Mouse (Mus musculus) cerebellum, postnatal 4 days (tissue): Measurements from ENCODE around the gene Ift88.

ENCODE experiments used
- DNase-seq, 2 experiments: peaks; one replicate each; pipeline ENCODE4 v3.0.0; 2022; ENCODE audit warnings: low spot score in 2 of 2, mixed read lengths in 1 of 2

The Ift88 gene

DNA sequence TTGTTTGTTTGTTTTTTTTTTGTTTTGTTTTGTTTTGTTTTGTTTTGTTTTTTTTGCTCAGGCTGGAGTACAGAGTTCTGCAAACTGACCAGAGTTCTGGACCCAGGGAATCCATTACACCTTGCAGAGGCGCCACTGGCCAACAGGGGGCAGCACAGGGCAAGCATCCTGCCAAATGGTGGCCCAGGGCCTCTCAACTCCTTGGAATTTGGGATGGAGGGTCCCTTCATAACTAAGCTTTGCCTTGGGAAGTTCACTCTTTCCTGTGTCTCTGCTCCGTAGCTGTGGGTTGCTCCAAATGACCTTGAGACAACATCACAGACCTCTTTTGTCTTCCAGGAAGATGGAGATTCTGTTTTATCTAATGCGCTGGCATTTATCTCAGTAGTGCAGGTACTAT, 109.4 kb downstream of the Ift88 start:
- peak; percentile 55 to 66 for DNase-seq

DNA sequence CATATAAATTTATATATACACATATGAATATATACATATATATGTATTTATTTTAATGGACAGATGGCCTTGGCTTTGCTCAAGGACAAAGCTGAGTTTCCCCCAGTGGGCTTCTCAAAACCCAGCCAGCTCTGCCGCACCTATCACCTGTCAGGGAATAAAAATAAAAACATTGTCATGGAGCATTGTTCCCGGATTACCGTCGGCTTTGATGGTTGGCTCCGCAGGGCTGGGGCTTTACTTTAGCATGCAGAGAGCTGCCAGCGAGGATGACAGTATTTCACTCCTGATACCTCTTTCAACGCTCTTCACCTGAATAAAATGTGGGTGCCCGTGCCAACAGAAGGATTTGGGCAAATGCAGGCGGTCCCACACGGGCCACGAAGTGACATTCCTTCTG, 110.0 kb downstream of the Ift88 start:
- no peak for DNase-seq

DNA sequence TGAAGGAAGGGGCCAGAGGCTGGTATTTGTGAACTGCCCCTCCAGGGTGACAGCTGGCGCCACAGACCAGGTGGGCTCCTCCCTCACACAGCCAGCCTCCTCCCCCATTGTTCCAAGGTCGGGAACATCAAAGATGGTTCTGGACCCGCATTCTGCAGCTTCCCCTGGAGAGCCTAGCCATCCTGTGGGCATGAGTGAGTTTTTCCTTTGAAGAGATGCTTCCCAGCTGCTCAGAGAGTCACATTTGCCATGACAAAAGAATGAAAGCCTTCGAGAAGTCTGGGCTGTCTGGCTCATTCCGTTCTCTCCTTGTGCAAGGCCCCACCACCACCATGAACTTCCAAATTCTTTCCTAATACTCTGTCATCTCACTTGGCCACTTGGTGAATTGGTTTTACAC, 110.5 kb downstream of the Ift88 start:
- DNase-seq = no peak

DNA sequence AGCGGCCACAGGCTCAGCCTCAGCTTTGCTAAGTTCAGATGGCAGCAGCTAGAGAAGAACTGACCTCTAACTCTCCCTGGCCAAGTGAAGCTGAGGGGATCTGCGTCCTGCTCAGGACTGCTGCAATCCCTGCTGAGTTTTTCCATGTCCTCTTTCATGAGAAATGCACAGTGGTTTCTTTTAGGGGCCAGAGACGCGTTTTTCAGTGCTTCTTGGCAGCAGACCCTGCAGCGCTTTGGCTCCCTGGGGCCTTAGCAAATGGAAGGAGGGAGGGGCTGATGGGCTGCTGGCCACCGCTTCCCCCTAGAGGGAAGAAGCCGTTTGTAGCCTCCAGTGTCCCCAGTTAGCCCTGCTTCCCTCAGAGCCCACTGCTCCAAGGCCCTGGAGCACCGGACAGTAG, 111.1 kb downstream of the Ift88 start:
- no peak for DNase-seq

DNA sequence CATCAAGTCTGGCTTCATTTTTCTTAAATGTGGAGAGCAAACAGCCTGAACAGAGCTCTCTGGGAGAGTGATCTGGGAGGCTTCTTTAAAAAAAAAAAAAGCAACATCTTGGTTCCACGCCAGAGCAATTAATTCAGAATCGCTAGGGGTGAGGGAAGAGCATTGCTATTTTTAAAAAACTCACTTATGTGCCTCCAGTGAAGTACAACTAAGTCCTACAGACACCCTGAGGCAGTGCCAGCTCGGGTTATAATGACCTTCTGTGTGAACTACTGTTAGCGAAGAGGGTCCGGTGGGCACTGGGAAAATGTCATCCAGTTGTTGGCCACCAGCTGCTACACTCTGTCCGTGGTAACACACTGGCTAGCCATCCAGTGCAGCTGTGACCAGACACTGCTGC, 111.8 kb downstream of the Ift88 start:
- DNase-seq = no peak

DNA sequence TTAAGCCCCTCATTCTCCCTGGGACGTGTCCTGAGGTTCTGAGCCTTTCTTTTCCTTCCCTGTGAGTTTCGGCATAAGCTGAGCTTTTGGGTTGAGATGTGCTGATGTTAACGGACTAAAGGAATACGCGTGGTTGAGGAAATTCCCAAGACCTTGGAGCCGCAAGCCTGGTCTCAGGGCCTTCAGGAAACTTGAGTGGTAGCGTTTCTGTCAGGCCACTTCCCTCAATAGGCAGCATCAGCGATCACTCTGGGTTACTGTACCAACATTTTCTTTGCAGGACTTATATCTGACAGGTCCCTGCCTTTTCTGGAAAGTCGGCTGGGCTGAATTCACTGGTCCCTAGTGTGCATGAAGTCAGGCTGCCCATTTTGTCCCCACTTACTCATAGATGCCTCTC, 113.0 kb downstream of the Ift88 start:
- no peak for DNase-seq

DNA sequence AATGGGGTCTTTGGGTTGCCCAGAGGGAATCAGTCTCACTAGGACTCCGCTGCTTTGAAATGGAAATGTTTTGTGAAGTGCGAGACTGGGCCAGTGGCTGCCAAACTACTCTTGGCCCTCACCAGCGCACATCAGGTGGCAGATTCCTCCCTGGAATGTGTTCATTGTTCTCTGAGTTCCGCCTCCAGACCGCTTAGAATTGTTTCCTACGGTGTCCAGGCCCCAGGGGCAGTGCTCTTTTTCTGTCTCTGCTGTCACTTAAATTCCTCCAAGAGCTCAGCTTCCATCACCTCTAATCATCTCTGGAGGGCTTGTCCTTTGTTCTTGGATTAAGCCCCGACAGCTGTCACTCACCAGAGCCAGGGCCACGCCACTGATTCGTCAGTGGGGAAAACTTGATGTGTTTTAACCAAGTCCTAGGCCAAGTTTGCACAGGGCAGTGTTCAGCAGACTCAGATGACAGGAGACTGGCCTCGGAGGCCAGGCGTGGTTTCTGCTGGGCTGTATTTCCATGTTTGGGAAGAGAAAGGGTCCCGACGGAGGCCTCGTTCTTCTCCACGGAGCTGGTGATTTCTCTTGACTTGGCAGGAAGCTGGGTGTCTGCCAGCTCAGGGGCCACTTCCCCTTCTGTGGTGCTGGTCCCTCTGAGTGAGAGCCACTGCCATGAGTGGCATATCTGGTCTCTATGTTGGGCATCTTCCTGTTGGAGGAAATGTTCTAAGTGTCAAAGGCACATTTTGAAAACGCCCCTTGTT, 113.6 kb downstream of the Ift88 start:
- DNase-seq = no peak

DNA sequence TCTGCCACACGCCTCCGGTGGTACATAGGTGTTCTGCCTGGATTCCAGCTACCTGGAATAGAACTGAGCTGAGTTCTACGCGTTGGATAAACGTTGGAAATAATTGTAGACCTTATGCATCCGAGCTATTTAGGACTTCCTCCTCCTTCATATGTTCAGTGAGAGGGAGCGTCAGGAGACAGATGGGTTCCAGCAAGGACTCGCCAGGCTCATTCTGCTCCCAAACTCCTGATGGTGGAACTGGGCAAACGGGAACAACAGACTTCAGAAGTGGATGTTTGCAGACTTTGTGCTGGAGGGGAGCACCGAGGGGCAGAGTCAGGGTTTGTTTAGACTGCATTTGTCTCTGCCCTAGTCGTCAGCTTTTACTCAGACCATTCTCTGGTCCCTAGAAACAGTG, 116.8 kb downstream of the Ift88 start:
- no peak for DNase-seq

DNA sequence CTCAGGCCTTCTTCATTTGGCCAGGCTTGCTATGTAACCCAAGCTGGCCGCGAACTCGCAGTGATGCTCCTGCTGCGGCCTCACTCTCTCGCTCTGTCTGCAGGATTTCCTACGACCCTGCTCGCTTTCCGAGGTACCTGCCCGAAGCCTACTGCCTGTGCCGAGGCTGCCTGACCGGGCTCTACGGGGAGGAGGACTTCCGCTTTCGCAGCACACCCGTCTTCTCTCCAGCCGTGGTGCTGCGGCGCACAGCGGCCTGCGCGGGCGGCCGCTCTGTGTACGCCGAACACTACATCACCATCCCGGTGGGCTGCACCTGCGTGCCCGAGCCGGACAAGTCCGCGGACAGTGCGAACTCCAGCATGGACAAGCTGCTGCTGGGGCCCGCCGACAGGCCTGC, 118.4 kb downstream of the Ift88 start:
- DNase-seq = no peak

DNA sequence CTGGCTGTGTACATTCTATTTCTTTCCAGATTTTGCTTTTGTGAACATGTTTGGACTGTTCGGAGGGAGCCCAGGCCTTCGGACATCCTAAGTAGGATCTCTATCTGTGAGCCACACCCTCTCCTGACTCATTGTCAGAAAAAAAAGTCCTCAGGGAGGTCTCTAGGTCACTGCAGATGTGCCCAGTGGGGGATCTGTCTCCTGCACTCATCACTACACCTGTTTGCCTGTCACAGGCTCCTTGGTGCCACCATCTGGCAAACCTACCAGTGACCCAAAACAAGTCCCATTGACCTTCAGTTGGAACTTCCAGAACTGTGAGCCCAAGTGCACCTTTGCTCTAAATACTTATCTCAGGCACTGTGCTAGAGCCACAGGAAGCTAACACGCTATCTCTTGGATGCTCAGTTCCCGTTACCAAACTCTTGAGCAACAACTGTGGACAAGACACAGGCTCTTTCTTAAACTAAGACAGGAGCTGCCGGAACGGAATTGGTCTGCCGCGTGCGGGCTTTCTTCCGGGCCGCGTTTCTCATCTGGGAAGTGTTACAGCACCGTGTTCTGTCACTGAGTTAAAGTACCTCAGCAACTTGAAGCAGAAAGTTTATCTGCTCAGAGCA, 119.7 kb downstream of the Ift88 start:
- DNase-seq = no peak

DNA sequence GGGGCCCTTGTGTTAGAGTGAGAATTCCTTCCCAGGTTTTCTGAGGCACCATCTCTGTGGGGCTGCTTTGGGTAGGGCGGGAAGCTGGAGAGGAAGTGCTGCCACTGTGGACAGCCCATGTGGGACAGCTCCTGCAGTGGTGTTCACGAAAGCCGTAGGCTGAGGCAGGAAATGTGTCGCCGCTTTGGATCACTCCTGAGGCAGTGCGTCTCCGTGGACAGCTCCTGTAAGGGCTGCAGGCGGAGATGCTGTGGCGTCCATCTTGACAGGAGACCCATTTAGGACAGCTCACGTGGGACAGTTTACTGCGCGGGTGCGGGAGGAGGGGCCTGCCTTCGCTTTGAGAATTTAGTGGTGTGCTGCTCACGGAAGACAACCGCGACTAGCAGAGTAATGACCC, 121.7 kb downstream of the Ift88 start:
- DNase-seq = no peak

DNA sequence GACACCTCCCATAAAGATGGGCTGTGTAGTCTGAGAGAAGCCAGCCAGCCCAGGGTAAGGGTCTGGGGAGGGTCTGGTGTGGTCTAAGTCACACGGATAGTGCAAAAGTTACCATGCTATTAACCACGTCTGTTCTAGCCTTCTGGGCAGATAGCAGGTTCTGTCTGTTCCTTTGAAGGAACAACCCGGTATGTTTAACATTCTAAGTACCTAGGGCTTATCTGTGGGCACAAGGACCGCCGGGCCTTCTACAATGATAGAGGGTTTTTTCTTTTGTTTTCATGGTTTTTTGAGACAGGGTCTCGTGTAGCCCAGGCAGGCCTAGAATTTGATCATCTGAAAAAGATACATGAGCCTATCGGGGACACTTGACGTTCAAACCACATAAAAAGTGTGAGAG, 122.3 kb downstream of the Ift88 start:
- no peak for DNase-seq

DNA sequence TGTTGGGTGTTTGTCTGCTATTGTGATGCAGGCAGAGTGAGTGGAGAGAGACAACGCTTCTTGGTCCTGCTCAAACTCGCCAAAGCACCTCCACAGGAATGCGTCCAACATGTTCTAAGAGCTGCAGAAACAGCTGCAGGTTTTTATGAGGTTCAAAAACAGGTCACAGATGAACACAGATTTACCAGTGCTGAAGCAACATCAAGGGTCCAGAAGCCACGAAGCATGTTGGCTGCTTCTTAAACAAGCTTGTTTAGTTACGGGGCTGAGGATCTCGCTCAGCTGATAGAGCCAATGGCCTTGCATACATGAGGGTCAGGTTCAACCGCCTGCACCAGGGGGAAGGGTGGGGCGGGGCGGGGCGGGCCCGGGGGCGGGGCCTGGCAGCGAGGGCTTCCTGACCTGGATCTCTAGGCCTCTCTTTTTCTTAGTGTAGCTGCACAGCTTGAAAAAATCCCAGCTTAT, 122.7 kb downstream of the Ift88 start:
- no peak for DNase-seq

DNA sequence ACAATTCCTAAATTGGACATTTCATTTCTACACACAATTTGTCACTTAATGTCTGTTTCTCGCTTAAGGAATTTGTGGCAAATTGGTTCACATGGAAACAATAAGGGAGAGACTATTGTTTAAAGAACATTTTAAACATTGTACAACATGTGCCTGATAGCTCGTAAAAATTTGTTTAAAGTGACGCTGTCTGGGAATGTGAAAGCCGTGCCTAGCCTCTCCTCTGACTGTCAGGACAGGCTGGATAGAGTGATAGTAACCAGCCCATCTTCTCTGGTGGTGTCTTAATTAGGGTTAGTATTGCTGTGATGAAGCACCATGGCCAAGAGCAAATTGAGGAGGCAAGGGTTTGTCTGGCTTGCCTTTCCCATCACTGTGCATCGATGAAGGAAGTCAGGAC, 123.2 kb downstream of the Ift88 start:
- no peak for DNase-seq

DNA sequence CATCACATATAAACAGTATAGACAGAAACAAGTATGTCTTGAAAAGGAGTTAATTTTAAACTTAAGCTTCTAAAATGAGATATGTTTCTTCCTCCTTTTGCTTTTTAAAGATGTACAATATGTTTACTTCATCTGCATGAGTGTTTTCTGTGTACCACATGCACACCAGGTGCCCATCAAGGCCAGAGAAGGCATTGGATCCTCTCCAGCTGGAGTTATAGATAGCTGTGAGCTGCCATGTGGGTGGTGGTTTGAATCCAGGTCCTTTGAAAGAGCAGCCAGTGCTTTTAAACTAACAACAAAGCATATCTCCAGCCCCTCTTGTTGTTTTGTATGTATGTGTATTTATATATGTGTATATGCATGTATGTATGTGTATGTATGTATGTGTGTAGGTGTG, 129.1 kb downstream of the Ift88 start:
- no peak for DNase-seq

DNA sequence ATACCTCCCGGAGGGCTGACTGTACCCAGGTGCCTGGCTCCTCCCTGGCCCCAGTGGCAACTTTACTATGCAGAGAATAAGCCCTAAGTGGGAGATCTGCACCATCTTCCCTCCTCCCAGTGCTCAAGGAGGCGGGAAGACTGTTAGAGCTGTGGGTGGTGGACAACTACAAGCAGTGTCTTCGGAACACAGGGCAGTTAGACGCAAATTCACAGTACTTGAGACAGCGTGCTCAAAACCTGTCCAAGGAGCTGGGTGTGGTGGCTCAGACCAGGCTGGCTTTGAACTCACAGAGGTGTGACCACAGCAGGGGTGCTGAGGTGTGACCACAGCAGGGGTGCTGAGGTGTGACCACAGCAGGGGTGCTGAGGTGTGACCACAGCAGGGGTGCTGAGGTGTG, 130.6 kb downstream of the Ift88 start:
- no peak for DNase-seq

DNA sequence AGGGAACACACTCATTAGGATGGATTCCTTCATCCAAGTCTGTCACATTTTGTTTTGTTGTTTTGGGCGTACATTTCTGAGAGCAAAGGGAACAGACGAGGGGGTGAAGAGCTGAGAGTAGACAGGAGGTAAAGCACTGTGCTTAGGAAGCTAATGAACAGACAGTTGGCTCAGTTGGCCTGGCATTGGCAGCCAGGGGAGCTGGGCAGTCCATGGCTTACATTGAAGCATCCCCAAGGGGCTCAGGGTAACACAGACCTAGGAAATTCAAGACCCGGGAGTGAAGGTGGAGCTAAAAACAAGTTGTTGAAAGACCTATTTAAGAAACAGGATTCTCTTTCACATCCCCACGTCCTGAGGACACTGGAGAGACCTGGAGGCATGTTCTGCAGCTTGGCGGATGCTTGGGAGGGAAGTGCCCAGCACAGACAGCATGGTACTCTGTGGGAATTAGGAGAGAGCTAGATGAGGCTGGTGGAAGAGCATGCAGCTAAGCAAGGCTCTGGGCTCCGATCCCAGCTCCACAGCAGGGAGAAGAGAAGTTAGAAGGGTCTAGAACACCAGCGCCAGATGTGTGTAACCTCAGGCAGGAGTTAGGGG, 131.7 kb downstream of the Ift88 start:
- no peak for DNase-seq

DNA sequence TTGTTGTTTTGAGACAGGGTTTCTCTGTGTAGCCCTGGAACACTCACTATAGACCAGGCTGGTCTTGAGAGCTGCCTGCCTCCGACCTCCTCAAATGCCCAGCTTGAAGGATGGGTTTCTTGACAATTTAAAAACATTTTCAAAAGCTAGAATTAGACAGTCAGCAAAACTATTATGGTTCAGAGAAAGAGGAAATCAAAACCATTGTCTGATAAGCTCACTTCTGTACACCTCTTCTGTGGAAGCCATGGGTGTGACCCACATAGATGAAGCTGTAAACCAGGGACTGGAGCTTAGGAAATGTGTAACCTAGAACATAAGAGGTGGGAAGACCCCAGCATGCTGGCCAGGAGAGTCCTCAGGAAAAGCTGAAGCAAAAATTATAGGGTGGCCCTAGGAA, 133.1 kb downstream of the Ift88 start:
- DNase-seq = no peak

DNA sequence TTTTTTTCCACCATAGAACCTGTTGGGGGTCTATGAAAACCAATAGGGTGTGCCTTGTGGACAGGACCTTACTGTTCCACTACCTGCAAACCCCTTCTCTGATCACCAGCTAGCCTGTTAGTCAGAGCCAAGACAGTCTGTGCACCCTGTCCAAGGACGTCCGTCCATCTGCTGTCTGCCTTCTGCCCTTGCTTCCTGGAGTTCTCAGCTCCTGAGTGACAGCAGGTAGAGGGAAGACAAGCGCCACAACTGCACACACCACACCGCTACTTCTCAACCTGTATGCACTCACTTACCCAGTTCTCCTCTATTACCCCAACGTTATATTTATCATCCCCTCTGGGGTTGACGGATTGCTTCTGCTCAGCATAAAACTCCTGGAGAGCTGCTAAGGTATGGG, 141.8 kb downstream of the Ift88 start:
- no peak for DNase-seq
